Mouse (Mus musculus) activated CD4-positive, CD25-positive, alpha-beta regulatory T cell, adult 4 months (primary cell): ENCODE results near the gene Tbx4. TPM values are rescaled to one million over a fixed set of nuclear protein-coding genes. Genes with fewer than 3 reads are reported as not detected.

Experiments used
- ATAC-seq: one replicate; pipeline ENCODE4 v1.8.0; 2017
- polyA plus RNA-seq, 2 experiments: library from polyadenylated mRNA; unstranded; fragments of 100-300 nt; shearing (Covaris generic); gene quantifications; one replicate each; pipeline ENCODE4 v1.2.1; 2017

The Tbx4 gene
- polyA plus RNA-seq, 2 experiments from 2014 or later: not detected

DNA sequence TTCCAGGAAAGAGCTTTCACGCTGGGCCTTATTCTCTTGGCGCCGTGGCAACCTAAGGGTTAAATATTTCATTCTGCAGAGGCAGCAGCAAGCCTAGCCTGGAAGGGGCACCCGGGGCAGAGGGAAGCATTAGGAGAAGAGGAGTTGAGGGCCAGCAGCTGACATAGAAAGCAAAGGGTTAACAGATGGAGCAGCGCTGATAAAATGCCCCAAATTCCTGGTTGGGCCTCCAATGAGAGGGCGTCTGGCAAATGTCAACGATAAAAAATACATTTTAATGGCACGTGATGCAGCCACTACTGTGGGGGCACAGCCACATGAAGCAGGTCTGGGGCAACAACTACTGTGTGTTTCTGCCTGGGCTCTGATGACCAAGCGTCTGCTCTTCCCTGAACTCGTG is 23.9 kb downstream of the Tbx4 start:
- no peak for ATAC-seq

- no peak for ATAC-seq
Observed at GRCm38 (mm10) chr11:85913506-85913905, 27.3 kb downstream of the Tbx4 start.

GRCm38 (mm10) chr11:85917091-85917992 is 31.1 kb downstream of the Tbx4 start:
- ATAC-seq: no peak

GRCm38 (mm10) chr11:85917993-85918325 is 31.7 kb downstream of the Tbx4 start:
- ATAC-seq: no peak

- no peak for ATAC-seq
Observed at GRCm38 (mm10) chr11:85918388-85918940, 32.2 kb downstream of the Tbx4 start.

- peak; percentile 52 for ATAC-seq
Observed at GRCm38 (mm10) chr11:85925294-85925743, 39.1 kb downstream of the Tbx4 start.

DNA sequence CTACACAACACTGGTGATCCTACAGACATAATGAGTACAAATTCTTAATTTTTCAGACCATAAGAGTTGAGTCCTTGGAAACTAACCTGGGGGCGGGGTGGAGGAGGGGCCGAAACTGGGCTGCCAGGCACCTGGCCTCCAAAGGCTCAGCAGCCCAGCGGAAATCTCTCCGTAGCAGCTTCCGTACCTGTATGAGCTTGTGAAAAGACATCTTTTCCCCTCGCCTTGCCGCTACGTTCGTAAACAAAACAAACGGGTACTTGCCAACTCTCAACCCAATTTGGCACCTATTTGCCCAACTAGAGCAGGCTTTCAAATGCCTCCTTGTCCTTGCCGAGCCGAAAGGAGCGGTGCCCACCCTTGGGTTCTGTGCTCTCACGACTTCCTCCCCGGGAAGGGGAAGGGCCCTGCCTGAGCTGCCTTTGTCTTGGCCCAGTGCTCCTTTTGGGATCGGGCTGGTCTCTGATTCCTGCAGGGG is 40.1 kb downstream of the Tbx4 start:
- ATAC-seq: no peak

GRCm38 (mm10) chr11:85928106-85928505 is 41.9 kb downstream of the Tbx4 start:
- no peak for ATAC-seq

DNA sequence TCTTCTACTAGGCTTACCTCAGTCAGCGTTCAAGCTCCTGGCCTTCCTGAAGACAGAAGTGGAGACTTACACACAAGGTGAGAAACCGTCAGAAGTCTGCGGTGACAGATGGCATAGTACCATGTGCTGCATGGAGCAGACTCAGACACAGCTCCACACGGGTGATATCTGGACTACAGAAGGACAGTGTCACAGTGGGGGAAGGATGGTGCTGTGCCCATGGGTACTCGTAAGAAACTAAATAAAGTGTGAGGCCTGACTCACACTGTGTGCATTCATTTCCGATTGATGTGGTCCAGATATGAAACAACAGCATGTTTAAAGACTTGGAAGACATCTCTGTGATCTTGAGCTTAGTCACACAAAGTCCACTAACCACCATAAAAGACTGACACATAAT is 43.4 kb downstream of the Tbx4 start:
- no peak for ATAC-seq

GRCm38 (mm10) chr11:85941785-85942570 is 55.8 kb downstream of the Tbx4 start:
- ATAC-seq: no peak

GRCm38 (mm10) chr11:85948765-85949164 is 62.5 kb downstream of the Tbx4 start:
- no peak for ATAC-seq

- no peak for ATAC-seq
Observed at GRCm38 (mm10) chr11:85949749-85950148, 63.5 kb downstream of the Tbx4 start.

DNA sequence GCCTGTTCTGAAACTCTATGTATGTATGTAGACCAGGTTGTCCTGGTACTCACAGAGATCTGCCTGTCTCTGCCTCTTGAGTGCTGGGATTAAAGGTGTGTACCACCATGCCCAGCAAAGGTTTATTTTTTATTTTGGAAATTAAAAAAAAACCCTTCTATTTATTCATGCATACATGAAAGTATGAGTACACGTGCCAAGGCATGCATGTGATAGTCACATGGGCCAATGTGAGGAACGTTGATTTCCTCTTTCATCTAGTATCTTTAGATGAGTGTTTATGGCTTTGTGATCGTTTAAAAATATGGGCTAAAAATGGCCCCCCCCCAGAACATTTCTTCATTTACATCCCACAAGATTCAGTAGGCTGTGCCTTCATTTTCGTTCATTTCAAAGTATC is 66.3 kb downstream of the Tbx4 start:
- no peak for ATAC-seq

DNA sequence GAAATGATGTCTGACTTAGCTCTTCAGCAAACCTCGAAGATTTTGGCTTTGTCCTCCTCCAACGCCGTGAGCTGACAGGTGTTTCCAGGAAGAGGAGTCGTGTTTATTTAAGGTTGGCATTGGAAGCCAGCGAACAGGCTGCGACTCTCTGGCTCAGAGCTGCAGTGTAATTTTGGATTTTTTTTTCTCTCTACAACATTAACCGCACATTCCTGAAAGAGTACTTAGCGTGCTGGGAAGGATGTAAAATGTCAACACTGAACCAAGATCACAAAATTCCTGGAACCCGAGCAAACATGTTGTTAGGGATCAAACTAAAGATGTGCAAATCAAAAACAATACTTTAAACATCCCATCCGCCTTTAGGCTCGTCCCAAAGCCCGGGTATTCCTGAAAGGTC is 69.4 kb downstream of the Tbx4 start:
- no peak for ATAC-seq

DNA sequence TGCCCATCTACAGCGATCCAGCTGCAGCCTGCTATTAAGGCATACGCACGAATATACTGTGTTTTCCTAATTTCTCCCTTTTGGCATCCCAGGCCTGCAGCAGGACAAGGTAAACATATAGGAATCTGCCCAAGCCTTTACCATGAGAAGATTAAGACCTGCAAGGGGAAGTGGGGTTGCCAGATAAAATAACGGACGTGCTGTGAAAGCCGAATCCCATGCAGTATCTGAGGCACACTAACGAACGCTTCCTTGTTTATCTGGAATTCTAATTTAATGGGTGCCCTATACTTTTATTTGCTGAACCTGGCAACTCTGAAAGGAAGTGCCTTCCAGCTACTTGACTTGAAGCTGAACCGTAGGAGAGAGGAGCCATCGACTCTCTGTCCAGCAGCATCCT is 70.2 kb downstream of the Tbx4 start:
- no peak for ATAC-seq

DNA sequence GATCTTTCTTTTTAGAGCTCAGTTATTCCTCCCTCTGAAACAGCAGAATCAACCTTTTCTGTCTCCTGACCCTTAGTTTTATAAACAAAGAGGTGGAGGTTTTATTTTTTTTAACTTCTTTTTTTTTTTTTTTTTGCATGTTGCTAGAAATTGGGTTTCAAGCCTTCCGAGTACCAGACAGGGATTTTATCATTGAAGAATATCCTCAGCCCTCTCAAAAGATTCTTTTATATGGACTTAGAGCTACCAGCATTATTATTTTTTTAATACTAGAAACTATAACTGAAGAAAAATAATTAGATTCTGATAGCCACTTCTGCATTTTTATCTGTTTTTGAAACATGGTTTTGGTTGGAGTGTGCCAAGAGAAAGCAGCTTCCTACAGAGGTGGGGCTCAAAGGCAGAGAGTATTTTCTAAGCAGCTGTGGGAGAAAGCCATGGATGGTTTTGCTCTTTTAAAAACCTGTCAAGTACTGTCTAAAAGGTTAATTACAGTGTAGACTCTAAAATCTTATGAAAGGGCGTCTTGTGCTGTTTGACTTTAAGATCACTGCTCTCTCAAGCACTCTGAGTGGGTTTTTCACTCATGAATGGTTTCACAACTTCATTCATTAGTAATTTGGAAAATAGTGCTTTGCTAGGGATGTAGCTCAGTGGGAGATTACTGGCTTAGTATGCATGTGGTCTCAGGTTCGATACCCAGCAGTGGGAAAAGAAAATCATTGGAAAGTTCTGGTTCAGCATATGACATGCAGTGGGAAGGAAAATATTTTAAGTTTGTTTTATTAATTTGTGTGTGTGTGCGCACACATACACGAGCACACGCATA is 70.9 kb downstream of the Tbx4 start:
- no peak for ATAC-seq

GRCm38 (mm10) chr11:85959837-85960236 is 73.6 kb downstream of the Tbx4 start:
- no peak for ATAC-seq

DNA sequence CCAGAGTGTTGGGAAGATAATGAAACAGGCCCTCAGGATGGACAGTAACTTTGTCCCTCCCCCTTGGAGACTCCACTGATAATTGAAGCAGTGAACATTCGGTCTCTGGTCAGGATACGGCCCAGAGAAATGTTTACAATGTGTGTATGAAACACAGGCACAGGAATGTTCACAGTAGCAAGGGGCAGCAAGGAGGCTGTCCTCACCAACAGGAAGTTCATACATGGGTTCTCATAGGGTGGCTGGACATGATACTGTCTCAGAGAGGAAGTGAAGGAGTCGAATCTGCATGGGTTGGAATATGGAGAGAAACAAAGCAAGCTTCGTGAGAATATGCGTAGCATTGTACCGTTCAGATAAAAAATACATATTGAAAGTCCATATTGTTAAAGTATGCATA is 74.1 kb downstream of the Tbx4 start:
- no peak for ATAC-seq

- no peak for ATAC-seq
Observed at GRCm38 (mm10) chr11:85961498-85961897, 75.3 kb downstream of the Tbx4 start.
